Mouse (Mus musculus) WW6 (cell line): ENCODE results near the gene Epb41l1.
A peak's percentile ranks its signal among the peaks of the same experiment; 100 is the strongest.

ENCODE experiments used
- DNase-seq: peaks from one replicate; pipeline ENCODE4 v3.0.0-alpha.2; 2013; ENCODE audit warnings: low read depth, low spot score

Gene Epb41l1

DNA sequence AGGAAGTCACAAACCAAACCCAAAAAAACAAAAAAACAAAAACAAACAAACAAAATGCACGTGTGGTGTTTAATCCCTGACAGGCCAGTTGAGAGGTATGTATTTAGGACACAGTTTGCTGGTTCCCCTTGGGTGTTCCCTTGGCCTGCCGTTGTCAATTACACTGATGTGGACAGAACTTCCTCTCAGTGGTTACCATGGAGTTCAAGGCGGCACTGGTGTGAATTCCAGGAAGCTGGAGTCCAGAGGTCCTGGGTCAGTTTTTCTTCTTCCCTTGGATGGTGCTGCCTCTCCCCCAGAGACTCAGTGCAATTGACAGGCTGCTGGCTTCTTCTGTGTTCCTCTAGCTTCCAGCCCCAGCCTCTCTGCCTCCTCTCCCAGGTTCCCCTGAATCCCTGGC lies 103.4 kb downstream of the Epb41l1 start:
- no peak for DNase-seq

DNA sequence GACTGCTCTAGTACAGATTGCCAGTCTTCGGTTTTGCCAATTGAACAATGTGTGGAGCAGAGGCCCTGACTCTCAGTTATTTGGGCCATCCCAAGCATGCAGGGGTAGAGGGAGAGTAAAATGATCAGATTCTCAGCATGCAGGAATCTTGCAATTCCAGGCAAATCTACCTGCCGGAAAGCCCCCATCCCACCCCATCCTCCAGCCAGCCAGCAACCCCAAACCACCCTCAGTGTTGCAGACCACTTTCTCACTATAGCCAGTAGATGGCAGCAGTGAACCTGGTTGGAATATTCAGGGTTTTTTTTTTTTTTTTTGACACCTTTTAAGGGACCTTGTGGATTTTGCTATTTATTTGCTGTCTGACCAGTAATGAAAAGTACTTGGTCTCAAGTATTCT lies 109.0 kb downstream of the Epb41l1 start:
- DNase-seq = no peak

DNA sequence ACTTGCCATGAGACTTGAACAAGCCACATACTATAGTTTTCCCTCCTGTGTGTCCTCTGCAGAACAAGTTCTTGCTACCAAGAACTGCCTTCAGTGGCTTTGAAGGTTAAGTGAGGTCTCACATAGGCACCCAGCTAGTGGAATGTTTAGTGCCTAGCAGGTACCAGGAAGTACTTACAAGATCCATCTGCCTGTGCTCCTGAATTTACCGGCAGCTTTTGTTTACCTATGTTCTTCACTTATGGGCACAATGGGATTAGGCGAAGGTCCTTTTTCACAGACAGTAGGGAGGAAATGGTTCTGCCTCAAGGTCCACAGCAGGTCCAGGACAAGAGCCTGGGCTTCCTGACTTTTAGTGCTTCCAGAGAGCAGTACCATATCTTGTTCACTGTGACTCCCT lies 112.5 kb downstream of the Epb41l1 start:
- DNase-seq = no peak

DNA sequence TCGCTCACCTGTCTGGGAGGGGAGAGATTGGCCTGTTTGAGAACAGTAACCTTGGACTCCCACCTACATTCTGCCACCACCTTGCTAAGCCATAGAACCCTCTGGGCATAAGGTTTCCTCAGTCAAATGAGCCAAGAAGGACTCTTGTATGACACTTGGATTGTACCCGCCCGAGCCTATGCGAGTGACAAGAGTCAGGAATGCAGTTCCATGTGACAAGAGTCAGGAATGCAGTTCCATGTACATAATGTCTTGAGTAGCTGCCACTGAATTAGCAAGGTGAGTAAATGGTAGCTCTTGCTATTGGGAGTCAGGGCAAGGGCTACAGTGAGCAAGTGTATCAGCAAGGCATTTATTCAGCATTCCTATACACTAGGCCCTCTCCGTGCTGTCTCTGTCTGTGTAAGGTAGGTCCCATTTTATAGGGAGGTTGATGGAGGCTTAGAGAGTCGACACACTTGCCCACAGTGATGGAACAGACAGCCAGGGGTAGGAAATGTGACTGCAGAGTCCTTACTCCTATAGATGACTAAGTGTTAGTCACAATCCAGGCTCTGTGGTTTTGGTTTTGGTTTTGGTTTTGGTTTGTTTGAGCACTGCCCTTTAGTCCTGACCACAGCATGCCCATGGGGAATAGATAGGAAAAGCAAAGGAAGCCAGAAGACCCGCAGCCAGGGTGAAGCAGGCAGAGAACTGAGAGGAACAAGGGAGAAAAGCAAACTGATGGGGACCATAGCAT lies 118.3 kb downstream of the Epb41l1 start:
- no peak for DNase-seq

DNA sequence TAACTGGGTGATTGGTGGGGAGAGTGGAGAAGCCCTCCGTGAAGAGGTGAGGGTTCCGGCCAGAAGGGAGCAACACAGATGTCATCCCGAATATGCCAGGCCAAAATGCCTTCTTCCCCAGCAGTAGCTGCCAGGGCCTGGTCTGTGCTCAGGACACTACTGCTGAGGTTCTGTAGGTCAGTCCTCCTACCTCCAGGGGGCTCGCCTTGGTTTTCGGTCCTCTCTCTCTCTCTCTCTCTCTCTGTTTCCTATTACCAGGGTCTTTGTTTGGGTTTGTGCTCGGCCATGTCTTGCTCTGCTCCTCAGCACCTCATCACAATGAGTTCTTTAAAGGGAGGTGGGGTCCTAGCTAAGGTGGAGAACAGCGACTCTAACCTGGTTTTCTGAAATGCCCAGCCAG lies 120.3 kb downstream of the Epb41l1 start:
- DNase-seq = peak; percentile 20

DNA sequence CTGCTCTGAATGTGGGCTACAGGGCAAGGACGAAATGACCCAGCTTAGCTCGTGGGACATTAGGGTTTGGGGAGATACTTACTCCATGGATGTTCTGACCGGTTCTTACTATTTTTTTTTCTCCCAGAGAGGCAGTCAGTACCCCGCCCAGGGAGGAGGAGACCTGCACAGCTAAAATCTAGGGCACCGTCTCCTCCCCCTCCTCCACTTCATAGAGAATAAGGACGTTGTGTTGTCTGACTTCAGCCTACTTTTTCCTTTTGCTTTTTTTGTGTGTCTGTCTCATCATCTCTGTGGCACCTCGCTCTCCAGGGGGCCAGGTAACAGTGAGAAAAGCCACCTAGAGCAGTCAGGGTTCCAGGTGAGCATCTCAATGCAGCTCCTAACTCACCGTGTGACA lies 121.7 kb downstream of the Epb41l1 start:
- DNase-seq = no peak

DNA sequence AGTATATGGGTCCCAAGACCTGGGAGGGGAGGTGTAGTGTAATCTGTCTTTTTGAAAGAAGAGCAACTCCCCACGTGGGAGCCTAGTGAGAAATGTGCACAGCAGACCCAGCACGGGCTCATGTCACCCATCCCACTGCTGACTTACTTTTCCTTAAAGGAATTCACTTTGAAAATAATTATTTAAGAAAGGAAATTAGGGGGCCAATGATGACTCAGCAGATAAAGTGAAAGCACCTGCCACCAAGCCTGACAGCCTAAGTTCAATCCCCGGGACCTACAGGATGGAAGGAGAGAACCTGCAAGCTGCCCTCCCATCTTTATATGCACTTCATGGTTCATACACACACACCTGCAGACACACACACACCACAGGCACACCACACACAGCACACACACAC lies 123.1 kb downstream of the Epb41l1 start:
- no peak for DNase-seq

DNA sequence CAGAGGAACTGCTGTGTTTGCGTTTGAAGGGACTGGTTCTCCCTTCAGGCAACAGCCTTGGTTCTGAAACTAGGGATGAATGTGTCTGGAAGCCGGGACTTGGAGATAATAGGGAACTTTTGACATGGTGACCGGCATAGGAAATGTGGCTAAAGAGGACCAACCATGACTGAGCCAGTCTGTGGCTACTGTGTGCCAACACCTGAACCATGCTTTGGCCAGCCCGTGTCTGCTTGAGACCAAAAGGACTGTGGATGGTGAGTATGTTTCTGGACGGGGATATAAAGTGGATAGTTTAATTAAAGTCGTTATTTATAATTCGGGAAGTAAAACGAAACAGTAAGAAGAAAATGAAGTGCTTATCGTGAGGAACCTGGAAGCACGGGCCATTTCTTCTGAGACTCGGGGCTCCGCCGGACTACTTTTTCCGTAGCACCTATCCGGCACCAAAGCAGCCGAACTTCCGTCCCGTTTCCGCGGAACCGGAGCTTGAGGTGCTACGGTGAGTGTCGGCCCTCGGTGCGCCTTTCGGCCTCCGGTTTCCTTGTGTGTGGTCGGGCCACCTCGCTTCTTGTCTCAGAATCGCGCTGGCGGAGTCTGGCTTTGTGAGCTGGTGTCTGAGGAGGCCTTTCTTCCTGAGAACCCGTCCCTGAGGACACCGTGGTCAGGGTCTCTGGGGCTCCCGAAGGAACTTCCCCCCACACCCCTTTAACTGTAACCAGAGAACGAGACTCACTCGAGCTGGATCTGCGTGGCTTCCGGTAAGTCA lies 126.6 kb downstream of the Epb41l1 start, which contains the start of gene Aar2:
Gene Aar2, plus strand, starts transcription at position 462 of the 769 bp plus-strand sequence.
- DNase-seq = peak; percentile 62

DNA sequence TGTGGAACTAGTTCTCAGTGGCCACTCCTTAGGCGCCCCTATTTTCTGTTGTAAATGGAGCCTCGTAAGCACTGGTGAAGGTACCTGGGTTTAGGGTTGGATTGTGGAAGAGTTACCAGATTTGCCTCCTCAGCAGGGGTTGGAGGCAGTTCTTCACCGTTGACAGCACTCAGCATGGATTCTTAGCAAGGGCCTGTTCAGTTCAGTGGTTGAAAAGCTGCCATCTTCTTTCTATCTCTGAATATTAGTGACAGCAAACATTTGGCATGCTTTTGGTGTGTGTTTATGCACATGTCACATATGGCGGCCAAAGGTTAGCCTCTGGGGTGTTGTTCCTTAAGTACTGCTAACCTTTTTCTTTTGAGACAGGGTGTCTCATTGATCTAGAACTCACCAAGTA lies 131.7 kb downstream of the Epb41l1 start:
- no peak for DNase-seq

DNA sequence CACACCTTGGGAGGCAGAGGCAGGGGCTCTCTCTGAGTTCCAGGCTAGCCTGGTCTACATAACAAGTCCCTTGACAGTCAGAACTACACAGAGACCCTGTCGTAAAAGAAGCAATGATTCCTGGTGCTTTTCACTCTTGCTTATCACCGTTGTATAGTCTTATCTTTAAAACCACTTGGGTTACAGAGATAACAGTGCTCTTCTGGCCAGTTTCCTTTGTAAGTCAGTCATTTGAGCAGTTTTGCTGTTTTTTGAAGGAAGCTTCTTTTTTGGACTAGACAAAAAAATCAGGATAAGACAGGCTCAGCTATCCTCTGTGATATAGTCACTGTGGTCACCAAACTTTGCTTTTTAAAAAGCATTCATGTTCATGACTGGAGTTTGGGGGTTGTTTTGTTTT lies 141.1 kb downstream of the Epb41l1 start:
- DNase-seq = no peak

DNA sequence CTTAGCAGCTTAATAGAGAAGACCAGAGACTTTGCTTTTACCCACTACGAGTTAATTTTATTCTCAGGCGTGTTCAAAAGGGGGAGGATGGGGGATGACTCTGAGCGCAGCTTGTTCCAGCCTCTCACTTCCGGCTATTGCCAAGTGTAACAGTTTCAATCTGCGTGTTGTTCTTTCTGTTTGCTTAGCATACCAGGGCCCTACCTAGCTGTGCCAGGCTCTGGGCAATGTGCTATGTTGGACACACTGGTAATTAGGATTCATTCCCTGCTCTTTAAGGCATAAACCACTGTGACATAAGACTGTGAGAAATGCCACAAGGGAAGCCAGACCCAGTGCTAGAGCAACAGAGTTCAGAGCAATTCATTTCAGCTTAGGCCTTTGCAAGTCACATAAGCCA lies 142.8 kb downstream of the Epb41l1 start:
- DNase-seq = no peak

DNA sequence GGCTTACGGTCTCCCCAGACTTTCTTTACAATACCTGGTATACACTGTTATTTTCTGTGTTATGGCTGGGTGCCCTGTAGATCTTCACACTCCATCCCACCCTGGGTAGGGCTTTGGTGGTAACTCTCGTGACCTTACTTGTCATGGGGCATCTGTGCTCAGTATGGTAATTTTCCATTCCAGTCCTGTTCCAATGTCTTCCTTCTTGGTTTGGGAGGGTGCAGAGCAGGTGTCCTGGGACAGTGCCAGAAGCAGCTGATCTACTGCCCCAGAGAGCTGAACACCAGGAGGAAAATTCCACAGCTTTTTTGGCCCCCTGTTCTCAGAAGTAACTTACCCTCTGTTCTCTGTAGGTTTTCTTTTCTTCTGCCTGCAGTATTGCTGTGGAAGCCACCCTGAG lies 145.8 kb downstream of the Epb41l1 start:
- DNase-seq = no peak

DNA sequence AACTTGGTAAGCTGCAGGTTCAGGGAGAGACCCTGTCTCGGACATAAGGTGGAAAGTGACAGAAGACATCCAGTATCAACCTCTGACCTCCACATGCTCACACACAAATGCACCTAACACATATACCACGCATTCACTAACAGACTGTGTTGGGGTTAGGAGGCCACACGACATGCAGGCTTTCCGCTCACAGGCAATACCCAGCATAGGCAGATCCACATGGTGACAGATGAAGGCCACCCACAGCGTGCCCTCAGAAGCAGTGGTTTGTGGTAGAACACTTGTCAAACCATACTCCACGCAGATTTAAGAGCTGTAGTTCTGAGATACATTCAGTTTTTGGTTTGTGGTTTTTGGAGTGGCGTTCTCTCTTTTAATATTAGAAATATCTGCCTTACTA lies 147.9 kb downstream of the Epb41l1 start:
- DNase-seq = no peak

DNA sequence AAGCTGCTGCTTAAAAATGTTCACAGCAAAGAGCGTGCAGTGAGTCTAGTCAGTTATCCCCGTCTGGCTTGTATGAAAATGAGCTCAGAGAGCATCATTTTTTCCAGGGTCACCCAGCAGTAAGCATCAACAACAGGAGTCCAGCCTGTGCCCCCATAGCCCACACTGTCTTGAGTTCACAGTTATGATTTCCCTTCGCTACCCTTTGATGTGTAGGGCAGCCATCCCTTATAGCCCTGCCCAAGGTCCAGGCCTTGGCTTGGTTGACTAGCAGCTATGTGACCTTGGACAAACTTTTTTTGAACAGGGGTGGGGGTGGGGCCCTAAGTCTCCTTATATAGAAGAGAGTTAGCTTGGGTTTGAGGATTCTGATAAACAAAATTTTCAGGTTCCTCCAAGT lies 148.6 kb downstream of the Epb41l1 start:
- DNase-seq = no peak

DNA sequence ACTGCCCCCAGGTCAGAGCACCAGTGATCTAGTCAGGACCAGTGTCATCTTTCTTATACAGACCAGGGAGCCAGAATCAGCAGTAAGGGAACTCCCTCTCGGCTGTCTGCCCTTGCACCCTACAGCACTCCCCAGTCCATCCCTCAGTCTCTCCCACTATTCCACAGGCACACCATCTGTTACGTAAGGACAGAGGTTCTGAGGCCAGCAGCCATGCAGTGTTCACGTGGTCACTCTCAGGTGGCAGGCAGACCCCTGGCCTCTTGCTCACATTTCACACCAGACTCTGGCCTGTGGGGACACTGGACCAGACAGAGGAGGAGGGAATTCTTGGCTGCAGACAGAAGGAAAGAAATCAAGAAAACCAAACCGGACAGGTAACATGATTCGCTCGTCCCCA lies 150.8 kb downstream of the Epb41l1 start:
- DNase-seq = no peak

DNA sequence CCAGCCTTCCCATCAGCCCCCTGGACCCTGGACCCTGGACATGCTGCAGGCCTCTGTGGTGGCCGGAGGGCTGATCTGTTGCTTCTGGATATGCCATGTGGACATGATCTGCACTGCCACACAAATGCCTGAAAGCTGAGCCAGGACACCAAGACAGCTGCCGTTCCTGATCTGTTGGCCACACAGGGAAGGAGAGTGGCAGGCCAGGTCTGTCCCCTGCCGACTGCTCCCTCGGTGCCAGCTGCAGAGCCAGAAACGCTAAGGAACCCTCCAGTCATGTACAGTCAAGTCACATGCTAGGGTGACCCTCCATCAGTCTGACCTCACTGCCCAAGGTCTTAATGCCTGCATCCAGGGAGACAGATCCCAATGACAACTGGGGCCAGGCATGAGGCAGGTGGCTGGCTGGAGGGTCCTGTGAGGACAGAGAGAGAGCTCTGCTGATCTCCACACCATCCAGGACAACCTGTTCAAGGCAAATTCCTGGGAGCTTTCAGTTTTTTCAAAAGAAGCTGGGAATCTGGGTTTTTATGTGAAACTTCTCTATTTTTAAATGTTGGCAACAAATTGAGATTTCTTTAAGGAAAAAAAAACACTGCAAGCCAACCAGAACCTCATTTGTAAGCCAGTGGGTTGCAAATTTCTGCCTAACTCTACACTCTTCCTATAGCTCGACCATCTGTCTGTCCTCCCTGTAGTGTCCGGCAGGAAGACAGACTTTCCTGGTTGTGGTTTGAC lies 156.3 kb downstream of the Epb41l1 start:
- DNase-seq = no peak

DNA sequence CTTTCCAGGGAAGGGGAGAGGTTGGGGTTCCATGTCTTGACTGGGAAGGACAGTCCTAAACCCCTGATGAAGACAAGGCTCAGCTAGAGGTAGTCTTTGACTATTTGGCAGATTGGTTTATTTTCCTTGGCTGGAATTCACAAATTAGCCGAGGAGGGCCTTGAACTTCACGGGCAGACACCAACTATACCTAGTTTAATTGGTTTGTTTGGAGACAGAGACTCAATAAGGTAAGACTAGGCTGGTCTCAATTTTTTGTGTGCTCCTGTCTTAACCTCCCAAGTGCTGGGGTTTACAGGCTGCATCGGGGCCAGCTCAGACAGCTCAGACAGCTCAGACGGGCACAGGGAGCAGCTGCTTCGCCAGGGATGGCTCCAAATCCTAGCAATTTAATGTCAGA lies 159.8 kb downstream of the Epb41l1 start:
- no peak for DNase-seq

DNA sequence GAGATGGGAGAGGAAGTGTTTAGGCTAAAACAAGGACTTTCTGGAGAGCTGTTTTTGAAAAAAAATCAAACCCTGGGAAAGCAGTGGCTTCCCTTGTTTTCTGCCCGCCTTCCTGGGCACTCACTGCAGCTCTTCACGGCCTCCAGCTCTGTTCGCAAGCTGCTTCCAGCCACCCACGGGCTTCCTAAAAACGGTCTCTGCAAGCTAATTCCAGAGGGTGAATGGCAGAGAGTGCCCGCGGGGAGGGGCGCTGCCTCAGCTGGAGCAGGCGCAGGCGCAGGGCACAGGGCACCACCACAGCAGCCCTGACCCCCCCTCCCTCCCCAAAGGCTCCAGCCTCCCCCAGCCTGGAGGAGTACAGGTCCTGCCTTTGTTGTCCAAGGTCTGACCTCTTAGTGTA lies 160.5 kb downstream of the Epb41l1 start:
- no peak for DNase-seq

DNA sequence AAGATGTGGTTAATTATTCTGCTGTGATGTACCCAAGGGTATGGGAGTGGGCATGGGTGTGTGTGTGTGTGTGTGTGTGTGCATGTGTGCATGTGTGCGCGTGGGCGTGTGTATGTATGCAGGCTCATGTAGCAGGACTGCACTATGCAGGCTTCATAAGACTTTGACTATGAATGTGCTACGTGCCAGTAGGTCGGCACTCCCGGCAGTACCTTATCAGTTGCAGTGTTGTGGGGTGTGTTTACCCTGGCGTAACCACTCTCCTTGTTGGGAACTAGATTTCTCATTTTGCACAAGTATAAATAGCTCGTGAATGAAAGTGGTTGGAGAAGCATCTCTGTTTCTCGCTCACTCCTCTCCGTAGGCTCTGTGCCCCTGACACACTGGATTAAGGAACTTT lies 162.2 kb downstream of the Epb41l1 start:
- no peak for DNase-seq

DNA sequence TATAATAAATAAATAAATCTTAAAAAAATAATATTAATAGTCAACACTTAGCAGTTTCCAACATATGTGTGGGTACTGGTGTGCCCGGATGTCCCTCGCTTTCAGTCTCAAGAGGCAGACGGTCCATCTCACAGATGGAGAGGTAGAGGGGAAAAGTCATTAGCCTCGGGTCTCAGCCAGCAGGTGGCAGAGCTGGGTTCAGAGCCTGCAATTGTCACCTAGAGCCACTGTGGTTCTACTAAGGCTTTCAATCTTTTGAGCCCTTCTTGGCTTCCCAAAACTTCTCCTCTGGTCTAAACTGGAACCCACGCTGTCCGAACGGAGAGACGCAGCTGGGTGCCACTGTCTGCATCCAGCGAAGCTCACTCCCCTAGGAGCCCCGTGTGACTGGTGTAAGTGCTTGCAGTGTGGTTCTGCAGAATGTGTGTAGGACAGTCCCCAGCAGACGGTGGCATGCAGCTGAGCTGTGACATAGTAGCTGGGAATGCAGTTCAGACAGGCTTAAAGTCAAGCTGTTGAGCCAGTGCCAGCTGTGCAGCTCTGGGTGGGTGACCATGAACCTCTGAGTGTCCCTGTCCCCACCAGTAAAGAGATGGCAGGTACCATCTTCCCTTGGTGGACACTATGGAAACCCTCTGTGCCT lies 163.6 kb downstream of the Epb41l1 start:
- no peak for DNase-seq

DNA sequence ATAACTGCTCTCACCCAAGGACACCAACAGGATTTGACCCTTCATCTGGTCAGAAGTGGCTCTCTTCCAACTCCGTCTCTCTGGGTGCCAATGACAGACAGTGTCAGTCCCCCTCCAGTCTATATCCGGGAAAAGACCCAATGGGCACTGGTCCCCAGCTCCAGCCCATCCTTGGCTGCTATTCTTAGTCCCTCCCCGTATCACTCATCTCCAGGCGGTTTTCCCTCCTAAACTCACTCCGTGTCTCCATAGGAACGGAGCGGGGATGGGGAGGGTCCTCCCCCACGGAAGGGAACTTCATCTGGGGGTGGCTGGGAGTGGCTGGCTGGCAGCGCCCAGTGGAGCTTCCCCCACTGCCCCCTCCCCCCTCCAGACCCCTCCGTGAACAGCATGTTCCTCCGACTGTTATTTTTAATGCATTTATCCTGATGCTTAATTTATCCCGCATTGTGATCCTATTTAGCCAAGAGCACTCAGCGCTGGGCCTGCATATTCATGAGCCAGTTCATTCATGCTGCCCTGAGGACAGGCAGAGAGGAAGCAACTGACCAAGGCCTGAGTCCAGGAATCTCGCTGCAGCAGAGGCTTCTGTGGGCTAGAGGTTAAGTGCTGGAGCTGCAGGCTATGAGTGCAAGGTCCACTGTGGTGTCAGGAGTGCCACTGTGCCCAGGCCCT lies 164.2 kb downstream of the Epb41l1 start:
- no peak for DNase-seq

DNA sequence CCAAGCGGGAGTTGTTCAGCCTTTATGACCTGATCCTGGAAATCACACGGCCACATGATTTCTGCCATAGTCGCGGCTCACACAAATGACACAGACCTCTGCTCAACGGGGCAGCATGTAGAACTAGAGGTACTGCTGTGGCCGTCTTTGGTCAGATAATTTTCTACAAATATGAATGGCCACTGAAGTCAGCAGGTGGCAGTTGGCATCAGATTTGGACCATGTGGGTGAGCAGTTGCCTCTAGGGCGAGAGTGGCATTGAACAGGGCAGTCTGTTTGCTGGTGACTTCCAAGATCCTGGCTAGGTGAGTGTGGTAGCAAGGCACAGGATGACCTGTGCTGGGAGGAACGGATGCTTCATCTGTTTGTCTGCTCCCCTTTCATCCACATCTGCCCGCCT lies 168.8 kb downstream of the Epb41l1 start:
- DNase-seq = no peak
